Mouse (Mus musculus): ENCODE measurements around the gene Angel2.
A peak's percentile ranks its signal among the peaks of the same experiment; 100 is the strongest.

The Angel2 gene

DNA sequence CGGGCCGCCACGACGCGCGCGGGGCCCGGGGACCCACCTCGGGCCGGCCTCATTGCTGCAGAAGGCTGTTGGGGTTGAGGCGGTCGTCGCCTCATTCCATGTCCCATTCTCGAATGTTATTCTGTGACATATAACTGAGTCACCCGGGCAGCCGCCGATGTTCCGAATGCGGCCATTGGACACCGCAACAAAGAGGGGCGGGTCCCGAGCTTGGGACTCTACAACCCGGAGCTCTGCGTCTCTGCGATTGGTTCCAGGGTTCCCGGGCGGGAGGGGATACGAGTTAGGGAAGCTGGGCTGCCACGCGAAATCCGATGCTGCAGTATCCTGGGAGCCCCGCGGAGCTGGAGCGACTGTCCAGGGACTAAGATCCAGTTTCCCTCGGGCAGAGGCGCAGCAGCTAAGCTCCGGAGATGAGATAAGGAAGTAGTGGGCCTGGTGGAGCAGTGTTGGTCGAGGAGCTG lies 54.2 kb downstream of the Angel2 start, which contains the start of gene Vash2:
Gene Vash2 (minus strand): TSS at position 197 of the 464 bp plus-strand sequence.
- peak; percentile 74 to 80 for DNase-seq (ENCODE audit: low spot score in 2 of 2)

DNA sequence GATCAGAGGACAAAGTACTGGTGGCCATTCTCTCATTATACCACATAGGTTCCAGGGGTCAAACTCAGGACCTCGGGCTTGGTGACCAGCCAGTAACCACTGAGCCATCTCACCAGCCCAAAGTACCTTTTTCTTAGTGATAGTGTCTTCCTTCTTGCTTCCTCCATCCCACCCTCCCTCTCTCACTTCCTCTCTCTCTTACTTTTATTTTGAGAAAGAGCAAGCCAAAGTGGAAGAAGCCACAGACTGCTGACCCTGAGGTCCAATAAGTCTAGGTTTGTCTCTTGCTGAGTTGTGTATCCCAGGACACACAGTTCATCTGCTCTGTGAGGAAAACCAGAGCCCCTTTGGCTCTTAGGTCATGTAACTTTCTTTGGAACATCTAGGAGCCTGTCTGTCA lies 55.6 kb downstream of the Angel2 start:
- DNase-seq (ENCODE audit: low spot score in 2 of 2) = no peak

DNA sequence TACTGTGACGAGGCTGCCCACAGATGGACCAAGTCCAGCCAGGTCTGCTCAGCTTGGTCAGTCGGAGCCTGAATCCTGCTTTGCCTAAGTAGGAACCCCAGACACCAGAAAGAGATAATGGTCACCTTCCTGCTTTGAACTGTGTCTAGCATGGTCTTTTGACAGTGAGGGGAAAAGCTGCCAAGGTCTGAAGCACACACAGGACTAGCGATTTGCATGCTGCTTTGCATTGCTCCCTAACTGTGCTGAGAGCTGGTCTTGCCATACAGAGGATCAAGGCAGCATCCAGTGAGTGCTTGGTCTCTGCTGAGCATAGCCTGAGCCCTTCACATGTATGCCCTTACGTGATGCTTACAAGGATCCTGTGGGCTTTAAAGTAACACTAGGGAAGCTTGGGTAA lies 56.5 kb downstream of the Angel2 start:
- no peak for DNase-seq (ENCODE audit: low spot score in 2 of 2)

DNA sequence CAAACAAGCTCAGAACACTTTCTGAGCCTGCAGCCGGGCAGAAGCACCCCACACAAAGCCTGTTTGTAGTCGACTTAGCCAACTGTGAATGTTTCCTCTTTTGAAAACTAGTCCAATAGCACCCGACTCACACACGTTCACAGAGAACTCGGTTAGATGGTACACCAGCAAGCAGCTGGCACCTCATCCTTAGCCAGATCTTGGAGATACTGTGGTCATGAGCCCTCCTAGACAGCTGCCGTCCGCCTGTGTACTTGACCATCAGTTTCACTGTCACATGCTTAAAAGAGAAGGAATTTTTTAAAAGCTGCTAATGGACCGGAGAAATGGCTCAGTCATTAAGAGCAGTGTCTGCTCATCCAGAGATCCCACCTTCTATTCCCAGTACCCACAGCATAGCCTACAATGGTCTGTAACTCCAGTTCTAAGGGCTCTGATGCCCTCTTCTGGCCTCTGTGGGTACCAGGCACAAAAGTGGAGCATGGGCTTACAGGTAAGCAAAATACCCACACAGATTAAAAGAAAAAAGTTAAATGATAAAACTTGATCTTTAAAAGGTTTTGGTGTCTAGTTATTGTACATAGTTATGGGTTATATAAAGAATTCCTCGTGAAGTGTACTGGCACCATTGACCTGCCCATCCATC lies 64.6 kb downstream of the Angel2 start:
- no peak for DNase-seq (ENCODE audit: low spot score in 2 of 2)

DNA sequence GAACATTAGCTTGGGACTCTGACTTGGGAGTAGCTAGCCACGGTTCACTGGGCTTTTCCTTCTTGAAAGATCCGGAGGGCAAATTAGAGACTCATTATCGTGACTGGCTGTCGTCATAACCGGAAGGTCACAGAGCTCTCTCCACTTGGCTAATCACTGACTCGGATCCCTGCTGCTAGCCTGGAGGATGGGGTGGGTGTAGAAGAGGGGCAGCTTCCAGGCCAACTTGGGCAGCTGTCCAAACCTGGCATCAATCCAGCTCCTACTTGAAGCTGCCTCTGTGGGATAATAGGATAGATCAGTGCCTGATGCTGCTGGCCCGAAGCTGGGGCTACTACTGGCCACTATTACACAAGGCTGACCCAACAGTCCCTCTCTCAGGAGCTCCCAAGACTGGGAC lies 70.6 kb downstream of the Angel2 start:
- DNase-seq (ENCODE audit: low spot score in 2 of 2) = peak in 1 of 2 experiments; percentile 30

DNA sequence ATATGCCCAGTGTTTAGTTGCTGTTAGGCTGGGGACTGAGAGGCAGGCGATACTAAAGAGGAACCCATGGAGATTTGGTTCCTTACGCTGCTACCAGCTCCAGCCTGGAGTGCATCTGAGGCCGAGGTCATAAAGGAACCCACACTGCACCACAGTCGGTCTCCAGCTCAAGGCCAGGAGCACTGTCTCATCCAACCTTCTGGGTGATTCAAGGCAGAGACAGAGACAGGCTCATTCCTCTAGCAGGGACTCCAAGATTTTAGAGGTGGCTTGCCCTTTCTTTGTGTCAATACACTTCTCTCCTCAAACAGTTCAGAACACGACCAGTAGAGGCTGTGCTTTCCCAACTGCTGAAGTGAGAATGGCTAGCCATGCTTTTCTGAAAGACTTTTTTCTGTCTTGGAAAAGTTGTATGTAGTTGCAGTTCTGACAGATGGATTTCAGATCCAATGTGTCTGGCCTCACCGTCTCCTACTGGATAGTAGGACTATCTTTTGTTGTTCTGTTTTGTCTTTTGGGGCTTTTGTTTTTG lies 71.5 kb downstream of the Angel2 start:
- DNase-seq (ENCODE audit: low spot score in 2 of 2) = no peak
